Mouse (Mus musculus): ENCODE results near the gene Ttc7. TPM values are rescaled to one million over a fixed set of nuclear protein-coding genes. Genes with fewer than 3 reads are reported as not detected.

The Ttc7 gene
- total and polyA plus RNA-seq, 3 experiments = 22.8 to 42.4 TPM; not detected in 1

DNA sequence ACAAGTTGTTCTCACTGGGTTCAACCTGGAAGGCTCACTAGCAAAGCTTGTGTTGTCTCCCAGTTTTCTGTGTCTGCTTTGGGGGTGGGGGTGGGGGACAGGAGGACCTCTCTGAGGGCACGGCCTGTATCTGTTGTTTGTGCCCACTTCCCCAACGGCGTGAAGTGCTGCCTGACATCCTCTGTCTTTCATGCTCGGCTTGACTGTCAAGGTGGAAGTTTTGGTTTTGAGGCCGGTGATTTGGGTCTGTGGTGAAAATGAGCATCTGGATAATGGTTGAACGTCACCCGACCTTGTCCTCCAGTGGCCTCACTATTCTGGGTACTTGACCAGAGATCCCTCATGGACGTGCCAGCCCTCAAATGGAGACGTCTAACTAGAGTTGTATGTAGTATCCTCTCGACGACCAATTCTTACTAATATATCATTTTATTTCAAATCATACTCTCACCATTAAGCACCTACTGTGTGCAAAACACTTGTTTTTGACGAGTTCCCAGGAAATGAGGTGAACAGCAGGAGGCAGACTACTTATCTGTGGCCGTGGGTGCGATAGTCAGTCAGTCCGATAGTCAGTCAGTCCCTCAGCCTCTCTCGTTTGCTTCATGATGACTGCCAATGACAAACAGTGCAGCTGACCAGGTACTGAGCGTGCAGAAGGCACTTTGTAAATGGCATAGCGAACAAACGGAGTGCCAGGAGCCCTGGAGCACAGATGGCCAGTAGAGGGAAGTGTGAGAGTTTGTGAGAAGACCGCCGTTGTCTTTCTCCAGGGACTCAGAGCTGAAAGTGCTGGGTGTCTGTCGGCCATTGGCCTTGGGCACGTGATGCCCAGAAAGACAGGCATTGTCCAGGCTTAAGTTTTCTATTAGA lies 33.4 kb downstream of the Ttc7 start:
- Histone ChIP-seq H3K4me3 (ENCODE audit: control insufficient read depth in 1 of 2, insufficient read depth in 1 of 2, low read depth in 2 of 2, low read length in 2 of 2) (no peak overlapping the region), H3K27ac (ENCODE audit: control insufficient read depth, low read depth, low read length) (no peak overlapping the region), H3K27me3 (ENCODE audit: control insufficient read depth in 1 of 2, insufficient read depth in 2 of 2, low read length in 2 of 2) (no peaks in the 10 kb centered on the region), H3K9ac (ENCODE audit: control insufficient read depth, low read depth, low read length, poor library complexity, severe bottlenecking) (no peak overlapping the region), H3K36me3 (ENCODE audit: control insufficient read depth in 1 of 2, insufficient read depth in 2 of 2, low read length in 2 of 2) (peaks cover 3 to 6% of the 10 kb centered on the region in 2 experiments), H3K9me3 (replicated peaks; ENCODE audit: insufficient read depth, low read length) (no peaks in the 10 kb centered on the region), H3K79me2 (ENCODE audit: control insufficient read depth, insufficient read depth, low read length, poor library complexity) (no peaks in the 10 kb centered on the region), H3K4me1 (ENCODE audit: control insufficient read depth in 1 of 2, insufficient read depth in 2 of 2, low read length in 2 of 2) (peaks cover 1 to 4% of the 10 kb centered on the region in 2 experiments; a peak in 2 of 4 replicates)
- TF ChIP-seq ZKSCAN1 (IDR thresholded peaks at IDR 0.05; ENCODE audit: low read depth, low read length) (peak; percentile 75; the same call in 1 of the 2 replicates), ZNF384 (IDR thresholded peaks at IDR 0.05; ENCODE audit: low read depth, low read length) (no peak)
- DNase-seq (ENCODE audit: low read depth, low spot score) = no peak

- H3K4me3 ChIP-seq (ENCODE audit: control insufficient read depth in 1 of 2, insufficient read depth in 1 of 2, low read depth in 2 of 2, low read length in 2 of 2) = no peak overlapping the region
- no peak overlapping the region for H3K9ac ChIP-seq (ENCODE audit: control insufficient read depth, low read depth, low read length, poor library complexity, severe bottlenecking)
- no peak for TF ChIP-seq JUND (IDR thresholded peaks at IDR 0.05; ENCODE audit: low read depth, low read length)
- no peak for TF ChIP-seq CTCF (IDR thresholded peaks at IDR 0.05 in 2 of 3, conservative IDR thresholded peaks at IDR 0.05 in 1 of 3; ENCODE audit: control insufficient read depth in 1 of 3, insufficient read depth in 1 of 3, low read depth in 2 of 3, low read length in 3 of 3, poor library complexity in 1 of 3, severe bottlenecking in 1 of 3)
- TF ChIP-seq POLR2AphosphoS5 (IDR thresholded peaks at IDR 0.05; ENCODE audit: borderline replicate concordance, low read depth, low read length) = no peak
- no peak for TF ChIP-seq MYC (IDR thresholded peaks at IDR 0.05; ENCODE audit: low read depth, low read length)
- TF ChIP-seq ETS1 (IDR thresholded peaks at IDR 0.05; ENCODE audit: low read depth, low read length) = no peak
- no peak for TF ChIP-seq GATA1 (IDR thresholded peaks at IDR 0.05; ENCODE audit: low read depth, low read length)
- TF ChIP-seq CHD1 (IDR thresholded peaks at IDR 0.05; ENCODE audit: low read depth, low read length) = no peak
- no peak for TF ChIP-seq MAFK (IDR thresholded peaks at IDR 0.05; ENCODE audit: borderline replicate concordance, low read depth, low read length)
- no peak for TF ChIP-seq UBTF (IDR thresholded peaks at IDR 0.05; ENCODE audit: borderline replicate concordance, insufficient read depth, low read depth, low read length)
- no peak for TF ChIP-seq MAZ (IDR thresholded peaks at IDR 0.05; ENCODE audit: low read depth, low read length)
- no peak for TF ChIP-seq POLR2AphosphoS2 (IDR thresholded peaks at IDR 0.05; ENCODE audit: low read length)
- TF ChIP-seq RAD21 (IDR thresholded peaks at IDR 0.05; ENCODE audit: low read depth, low read length) = no peak
- H3K27me3 ChIP-seq (ENCODE audit: control insufficient read depth in 1 of 2, insufficient read depth in 2 of 2, low read length in 2 of 2) = no peaks in the 10 kb centered on the region
- DNase-seq (ENCODE audit: low read depth, low spot score) = no peak
- no peaks in the 10 kb centered on the region for H3K79me2 ChIP-seq (ENCODE audit: control insufficient read depth, insufficient read depth, low read length, poor library complexity)
- H3K4me1 ChIP-seq (ENCODE audit: control insufficient read depth in 1 of 2, insufficient read depth in 2 of 2, low read length in 2 of 2) = peaks cover 1 to 4% of the 10 kb centered on the region in 2 experiments; a peak in 2 of 4 replicates
- peaks cover 2 to 3% of the 10 kb centered on the region in 2 experiments for H3K36me3 ChIP-seq (ENCODE audit: control insufficient read depth in 1 of 2, insufficient read depth in 2 of 2, low read length in 2 of 2)
- H3K9me3 ChIP-seq (replicated peaks; ENCODE audit: insufficient read depth, low read length) = no peaks in the 10 kb centered on the region
- no peak overlapping the region for H3K27ac ChIP-seq (ENCODE audit: control insufficient read depth, low read depth, low read length)
These were observed 34.6 kb downstream of the Ttc7 start for GRCm38 (mm10) chr17:87317271-87317670.

All from MEL (cell line).